Mouse (Mus musculus) limb, embryonic 12.5 days (tissue): ENCODE measurements around the gene Adam12. TPM values are rescaled to one million over a fixed set of nuclear protein-coding genes. Genes with fewer than 3 reads are reported as not detected.

Experiments used
- ATAC-seq: fragments of 200-750 bp; cut with Nextera tagmentation; 2 replicates; pipeline ENCODE4 v1.8.0; 2017; ENCODE audit warnings: low read depth, moderate TSS enrichment; ENCODE audit not compliant: insufficient number of reproducible peaks, insufficient read depth, low FRiP score, low TSS enrichment
- H3K27ac ChIP-seq: fragments of 300-500 bp; sonication (generic); 2 replicates; pipeline ENCODE4 v1.5.1; 2016; ENCODE audit warnings: mild to moderate bottlenecking, moderate library complexity
- H3K27me3 ChIP-seq: fragments of 300-500 bp; sonication (generic); 2 replicates; pipeline ENCODE4 v1.6.1; 2016; ENCODE audit warnings: mild to moderate bottlenecking, moderate library complexity
- H3K36me3 ChIP-seq: fragments of 300-500 bp; sonication (generic); 2 replicates; pipeline ENCODE4 v1.6.1; 2016; ENCODE audit warnings: mild to moderate bottlenecking, moderate library complexity
- H3K4me1 ChIP-seq: fragments of 300-500 bp; sonication (generic); replicated peaks from 2 replicates; pipeline ENCODE4 v1.6.1; 2016
- H3K4me2 ChIP-seq: fragments of 300-500 bp; sonication (generic); 2 replicates; pipeline ENCODE4 v1.6.1; 2016; ENCODE audit warnings: mild to moderate bottlenecking, moderate library complexity
- H3K4me3 ChIP-seq: fragments of 300-500 bp; sonication (generic); replicated peaks from 2 replicates; pipeline ENCODE4 v1.5.1; 2016; ENCODE audit warnings: mild to moderate bottlenecking
- H3K9ac ChIP-seq: fragments of 300-500 bp; sonication (generic); replicated peaks from 2 replicates; pipeline ENCODE4 v1.6.1; 2016; ENCODE audit warnings: mild to moderate bottlenecking, moderate library complexity
- H3K9me3 ChIP-seq: fragments of 300-500 bp; sonication (generic); 2 replicates; pipeline ENCODE4 v1.6.1; 2016; ENCODE audit warnings: mild to moderate bottlenecking, moderate library complexity
- WGBS: fragments of 180-500 bp; shearing (Covaris S2); methylation state at CpG from one replicate; pipeline ENCODE4 v1.1.7; 2016; 5-methylcytosine and 5-hydroxymethylcytosine counted together
- polyA plus RNA-seq: library from polyadenylated mRNA; unstranded; fragments of >200 nt; fragmentation: Nextera tagmentation; extraction: Ambion mirVana; gene quantifications from 2 replicates; pipeline ENCODE4 v1.2.1, GENCODE M21; 2016

The Adam12 gene
- polyA plus RNA-seq, 1 experiment from 2014 or later, result 4.9 TPM

GRCm38 (mm10) chr7:134079980-134080725 is 151.8 kb downstream of the Adam12 start:
- Histone ChIP-seq H3K4me1 (no peaks in the 10 kb centered on the region), H3K36me3 (no peaks in the 10 kb centered on the region), H3K27ac (no peak overlapping the region), H3K27me3 (no peaks in the 10 kb centered on the region), H3K4me2 (no peak overlapping the region), H3K9ac (no peak overlapping the region), H3K4me3 (no peak overlapping the region), H3K9me3 (no peaks in the 10 kb centered on the region)
- WGBS, result 82% methylated on average over 17 of the region's 17 CpGs
- ATAC-seq, result no peak

- Histone ChIP-seq H3K36me3 (no peaks in the 10 kb centered on the region), H3K4me3 (no peak overlapping the region), H3K9me3 (no peaks in the 10 kb centered on the region), H3K27ac (no peak overlapping the region), H3K4me1 (peaks cover 7% of the 10 kb centered on the region; the same call in 1 of the 2 replicates), H3K27me3 (no peaks in the 10 kb centered on the region), H3K4me2 (no peak overlapping the region), H3K9ac (no peak overlapping the region)
- WGBS, result 92% methylated on average over 4 of the region's 4 CpGs
- ATAC-seq, result no peak
These were observed 154.3 kb downstream of the Adam12 start for GRCm38 (mm10) chr7:134077684-134078083.

GRCm38 (mm10) chr7:134073011-134073410 is 158.9 kb downstream of the Adam12 start:
- H3K4me2 ChIP-seq, result no peak overlapping the region
- H3K4me3 ChIP-seq, result no peak overlapping the region
- H3K27ac ChIP-seq, result no peak overlapping the region
- ATAC-seq, result no peak
- no peaks in the 10 kb centered on the region for H3K36me3 ChIP-seq
- 47% methylated on average over 5 of the region's 5 CpGs for WGBS
- H3K27me3 ChIP-seq, result no peaks in the 10 kb centered on the region
- no peaks in the 10 kb centered on the region for H3K9me3 ChIP-seq
- peaks cover 7% of the 10 kb centered on the region; the same call in 1 of the 2 replicates for H3K4me1 ChIP-seq
- H3K9ac ChIP-seq, result no peak overlapping the region

- Histone ChIP-seq H3K36me3 (no peaks in the 10 kb centered on the region), H3K27ac (no peak overlapping the region), H3K4me1 (peaks cover 7% of the 10 kb centered on the region; the same call in 1 of the 2 replicates), H3K27me3 (no peaks in the 10 kb centered on the region), H3K4me2 (no peak overlapping the region), H3K9me3 (no peaks in the 10 kb centered on the region), H3K9ac (no peak overlapping the region), H3K4me3 (no peak overlapping the region)
- ATAC-seq, result no peak
- 84% methylated on average over 11 of the region's 11 CpGs for WGBS
These were observed 160.6 kb downstream of the Adam12 start for GRCm38 (mm10) chr7:134071153-134071885.

- Histone ChIP-seq H3K4me2 (no peak overlapping the region), H3K27me3 (no peaks in the 10 kb centered on the region), H3K36me3 (no peaks in the 10 kb centered on the region), H3K9me3 (no peaks in the 10 kb centered on the region), H3K27ac (no peak overlapping the region), H3K4me1 (no peaks in the 10 kb centered on the region), H3K4me3 (no peak overlapping the region), H3K9ac (no peak overlapping the region)
- no peak for ATAC-seq
- WGBS, result 71% methylated on average over 4 of the region's 4 CpGs
These were observed 169.3 kb downstream of the Adam12 start for GRCm38 (mm10) chr7:134062629-134063028.

- H3K4me1 ChIP-seq, result no peaks in the 10 kb centered on the region
- no peaks in the 10 kb centered on the region for H3K36me3 ChIP-seq
- H3K27ac ChIP-seq, result no peak overlapping the region
- no peak overlapping the region for H3K4me3 ChIP-seq
- no peak for ATAC-seq
- no peak overlapping the region for H3K9ac ChIP-seq
- no peak overlapping the region for H3K4me2 ChIP-seq
- H3K27me3 ChIP-seq, result no peaks in the 10 kb centered on the region
- no peaks in the 10 kb centered on the region for H3K9me3 ChIP-seq
- 39% methylated on average over 2 of the region's 2 CpGs for WGBS
These were observed 179.5 kb downstream of the Adam12 start for GRCm38 (mm10) chr7:134052486-134052885.

GRCm38 (mm10) chr7:134050371-134050770 is 181.6 kb downstream of the Adam12 start:
- 81% methylated on average over 1 of the region's 1 CpGs for WGBS
- no peak overlapping the region for H3K4me2 ChIP-seq
- no peaks in the 10 kb centered on the region for H3K27me3 ChIP-seq
- no peak for ATAC-seq
- H3K4me1 ChIP-seq, result no peaks in the 10 kb centered on the region
- no peak overlapping the region for H3K27ac ChIP-seq
- no peaks in the 10 kb centered on the region for H3K36me3 ChIP-seq
- no peak overlapping the region for H3K9ac ChIP-seq
- no peaks in the 10 kb centered on the region for H3K9me3 ChIP-seq
- no peak overlapping the region for H3K4me3 ChIP-seq

GRCm38 (mm10) chr7:134046376-134046775 is 185.6 kb downstream of the Adam12 start:
- 86% methylated on average over 3 of the region's 3 CpGs for WGBS
- Histone ChIP-seq H3K4me2 (no peak overlapping the region), H3K4me1 (no peaks in the 10 kb centered on the region), H3K27me3 (no peaks in the 10 kb centered on the region), H3K36me3 (no peaks in the 10 kb centered on the region), H3K4me3 (no peak overlapping the region), H3K9ac (no peak overlapping the region), H3K27ac (no peak overlapping the region), H3K9me3 (no peaks in the 10 kb centered on the region)
- no peak for ATAC-seq

GRCm38 (mm10) chr7:134043576-134043975 is 188.4 kb downstream of the Adam12 start:
- no peak overlapping the region for H3K4me3 ChIP-seq
- no peaks in the 10 kb centered on the region for H3K36me3 ChIP-seq
- no peaks in the 10 kb centered on the region for H3K9me3 ChIP-seq
- no peak overlapping the region for H3K27ac ChIP-seq
- no peak overlapping the region for H3K9ac ChIP-seq
- no peaks in the 10 kb centered on the region for H3K27me3 ChIP-seq
- no peak for ATAC-seq
- no peak overlapping the region for H3K4me2 ChIP-seq
- no peaks in the 10 kb centered on the region for H3K4me1 ChIP-seq

- no peak overlapping the region for H3K4me2 ChIP-seq
- ATAC-seq, result no peak
- H3K36me3 ChIP-seq, result no peaks in the 10 kb centered on the region
- H3K9me3 ChIP-seq, result no peaks in the 10 kb centered on the region
- no peak overlapping the region for H3K4me3 ChIP-seq
- no peak overlapping the region for H3K9ac ChIP-seq
- H3K27me3 ChIP-seq, result no peaks in the 10 kb centered on the region
- H3K4me1 ChIP-seq, result no peaks in the 10 kb centered on the region
- H3K27ac ChIP-seq, result no peak overlapping the region
These were observed 189.3 kb downstream of the Adam12 start for GRCm38 (mm10) chr7:134042614-134043013.

- Histone ChIP-seq H3K9ac (no peak overlapping the region), H3K27ac (peak overlapping the region; percentile 25; the same call in 1 of the 2 replicates), H3K9me3 (no peaks in the 10 kb centered on the region), H3K4me2 (no peak overlapping the region), H3K27me3 (no peaks in the 10 kb centered on the region), H3K4me1 (peaks cover 21% of the 10 kb centered on the region), H3K36me3 (no peaks in the 10 kb centered on the region), H3K4me3 (no peak overlapping the region)
- ATAC-seq, result no peak
- 93% methylated on average over 2 of the region's 2 CpGs for WGBS
These were observed 198.0 kb downstream of the Adam12 start for GRCm38 (mm10) chr7:134033939-134034338.
